Mouse (Mus musculus): ENCODE measurements around the gene Gm12166.

- TF ChIP-seq CTCF (IDR thresholded peaks at IDR 0.05) (no peak), EP300 (IDR thresholded peaks at IDR 0.05; ENCODE audit: insufficient read depth, low read depth, low read length) (no peak), POLR2A (IDR thresholded peaks at IDR 0.05; ENCODE audit: insufficient read depth, low read depth, low read length) (no peak)
These were observed 26.1 kb downstream of the Gm12166 start for GRCm38 (mm10) chr11:46025962-46026392.

All from heart, adult 2 months (tissue).